Mouse (Mus musculus): Measurements from ENCODE around the gene Calhm3. TPM values are rescaled to one million over a fixed set of nuclear protein-coding genes. Genes with fewer than 3 reads are reported as not detected.
A peak's percentile ranks its signal among the peaks of the same experiment; 100 is the strongest.

The Calhm3 gene
- polyA plus RNA-seq, 1 experiment from 2014 or later, result not detected

DNA sequence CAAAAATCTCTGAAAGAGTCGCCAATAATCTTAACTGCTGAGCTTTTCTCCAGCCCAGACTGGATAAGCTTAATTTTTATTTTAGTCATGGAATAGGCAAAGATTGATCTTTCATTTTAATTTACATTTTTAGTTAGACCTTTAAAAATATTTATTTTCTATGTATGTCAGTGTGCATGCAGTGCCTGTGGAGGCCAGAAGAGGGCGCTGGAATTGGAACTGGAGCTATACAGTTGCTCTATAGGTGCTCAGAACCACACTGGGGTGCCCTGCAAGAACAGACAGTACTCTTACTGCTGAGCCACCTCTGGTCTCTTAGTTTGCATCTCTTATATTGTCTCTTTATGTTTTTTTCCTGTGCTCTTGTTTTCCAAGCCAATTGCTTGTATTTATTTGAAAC, 34.8 kb downstream of the Calhm3 start:
- ATAC-seq (ENCODE audit: low FRiP score, low TSS enrichment) (no peak), DNase-seq (peak; percentile 70)
- Histone ChIP-seq H3K9ac (replicated peaks; ENCODE audit: low read length) (no peak overlapping the region), H3K27ac (replicated peaks; ENCODE audit: low read depth, low read length) (no peak overlapping the region), H3K9me3 (ENCODE audit: control insufficient read depth, low read length) (no peaks in the 10 kb centered on the region), H3K4me1 (ENCODE audit: control insufficient read depth, insufficient read depth, low read length) (no peaks in the 10 kb centered on the region), H3K4me2 (ENCODE audit: low read length) (no peak overlapping the region), H3K4me3 (replicated peaks; ENCODE audit: low read depth, low read length) (no peak overlapping the region), H3K27me3 (ENCODE audit: control insufficient read depth, insufficient read depth, low read length) (no peaks in the 10 kb centered on the region), H3K36me3 (ENCODE audit: control insufficient read depth, insufficient read depth, low read length) (peaks cover 77% of the 10 kb centered on the region)
- WGBS, result 22% methylated on average over 2 of the region's 2 CpGs

DNA sequence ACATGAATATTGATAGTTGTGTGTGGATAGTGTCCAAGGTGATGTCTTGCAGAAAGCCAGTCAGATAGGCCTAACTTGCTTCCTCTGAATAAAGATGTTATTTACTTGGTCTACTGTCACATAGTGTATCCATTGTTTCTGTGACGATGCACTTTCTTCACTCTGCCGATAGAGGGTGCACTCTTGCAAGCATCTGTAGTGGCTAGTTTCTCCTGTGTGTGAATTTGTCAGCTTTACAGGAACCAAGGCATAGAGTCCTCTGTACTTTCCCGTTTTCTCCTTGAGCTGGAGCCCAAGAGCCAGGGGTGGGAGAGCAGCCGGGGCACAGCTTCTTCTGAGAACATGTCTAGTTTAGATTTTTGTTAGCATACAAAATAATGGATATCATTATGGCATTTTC, 36.5 kb downstream of the Calhm3 start:
- Histone ChIP-seq H3K4me1 (ENCODE audit: control insufficient read depth, insufficient read depth, low read length) (no peaks in the 10 kb centered on the region), H3K36me3 (ENCODE audit: control insufficient read depth, insufficient read depth, low read length) (peaks cover 77% of the 10 kb centered on the region), H3K9ac (replicated peaks; ENCODE audit: low read length) (no peak overlapping the region), H3K4me3 (replicated peaks; ENCODE audit: low read depth, low read length) (no peak overlapping the region), H3K9me3 (ENCODE audit: control insufficient read depth, low read length) (no peaks in the 10 kb centered on the region), H3K4me2 (ENCODE audit: low read length) (no peak overlapping the region), H3K27me3 (ENCODE audit: control insufficient read depth, insufficient read depth, low read length) (no peaks in the 10 kb centered on the region), H3K27ac (replicated peaks; ENCODE audit: low read depth, low read length) (no peak overlapping the region)
- ATAC-seq (ENCODE audit: low FRiP score, low TSS enrichment) (no peak), DNase-seq (peak; percentile 75)
- 49% methylated on average over 4 of the region's 4 CpGs for WGBS

DNA sequence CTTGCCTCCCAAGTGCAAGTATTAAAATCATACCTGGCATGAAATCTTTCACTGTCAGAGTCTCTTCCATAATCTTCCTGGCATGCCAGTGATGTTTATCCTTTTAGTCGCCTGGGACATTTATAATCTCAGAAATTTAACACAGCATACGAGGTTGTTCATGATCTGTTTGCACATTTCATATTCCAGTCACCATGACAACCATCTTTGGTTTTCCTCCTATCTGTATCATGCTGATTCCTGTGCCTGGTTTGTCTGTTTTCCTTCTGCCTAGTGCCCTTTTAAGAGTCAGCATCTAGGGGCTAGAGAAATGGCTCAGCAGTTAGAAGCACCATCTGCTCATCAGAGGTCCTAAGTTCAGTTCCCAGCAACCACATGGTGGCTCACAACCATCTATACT, 38.9 kb downstream of the Calhm3 start:
- no peak overlapping the region for H3K9ac ChIP-seq (replicated peaks; ENCODE audit: low read length)

DNA sequence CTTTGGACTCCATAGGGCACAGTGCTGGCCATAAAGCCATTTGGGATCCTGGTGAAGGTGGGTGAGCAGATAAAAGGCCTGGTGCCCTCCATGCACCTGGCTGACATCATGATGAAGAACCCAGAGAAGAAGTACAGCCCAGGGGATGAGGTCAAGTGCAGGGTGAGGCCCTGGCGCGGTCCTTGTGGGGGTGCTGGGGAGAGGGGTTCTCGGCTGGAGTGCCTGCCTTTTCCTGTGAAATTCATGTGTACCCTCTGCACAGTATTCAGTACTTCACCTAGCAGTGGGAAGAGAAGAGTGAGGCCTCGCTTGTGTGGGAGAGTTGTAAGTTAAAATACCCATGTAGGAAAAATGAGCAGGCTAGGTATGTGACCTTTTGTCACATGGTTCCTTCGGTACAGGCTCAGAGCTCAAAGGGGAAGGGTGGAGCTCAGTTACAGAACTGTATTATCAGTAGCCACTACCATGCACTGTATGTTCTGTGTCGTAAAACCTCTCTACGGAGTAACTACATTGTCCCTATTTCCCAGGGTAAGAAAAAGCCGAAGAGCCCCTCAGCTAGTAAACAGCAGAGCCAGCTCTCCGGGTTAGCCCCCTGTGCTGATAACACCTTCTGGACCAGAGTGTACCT, 52.8 kb downstream of the Calhm3 start:
- 98% methylated on average over 9 of the region's 9 CpGs for WGBS
- H3K36me3 ChIP-seq (ENCODE audit: control insufficient read depth, insufficient read depth, low read length), result peaks cover 100% of the 10 kb centered on the region
- no peak overlapping the region for H3K9ac ChIP-seq (replicated peaks; ENCODE audit: low read length)
- H3K27me3 ChIP-seq (ENCODE audit: control insufficient read depth, insufficient read depth, low read length), result no peaks in the 10 kb centered on the region
- no peak for ATAC-seq (ENCODE audit: low FRiP score, low TSS enrichment)
- no peaks in the 10 kb centered on the region for H3K9me3 ChIP-seq (ENCODE audit: control insufficient read depth, low read length)
- no peak overlapping the region for H3K4me2 ChIP-seq (ENCODE audit: low read length)
- no peak for DNase-seq
- no peak overlapping the region for H3K27ac ChIP-seq (replicated peaks; ENCODE audit: low read depth, low read length)
- H3K4me1 ChIP-seq (ENCODE audit: control insufficient read depth, insufficient read depth, low read length), result no peaks in the 10 kb centered on the region
- H3K4me3 ChIP-seq (replicated peaks; ENCODE audit: low read depth, low read length), result no peak overlapping the region

More for the DNA sequence above, 38.9 kb downstream of the Calhm3 start:
- H3K4me3 ChIP-seq (replicated peaks; ENCODE audit: low read depth, low read length), result no peak overlapping the region
- ATAC-seq (ENCODE audit: low FRiP score, low TSS enrichment) (no peak), DNase-seq (no peak)
- H3K9me3 ChIP-seq (ENCODE audit: control insufficient read depth, low read length), result no peaks in the 10 kb centered on the region
- peaks cover 79% of the 10 kb centered on the region for H3K36me3 ChIP-seq (ENCODE audit: control insufficient read depth, insufficient read depth, low read length)
- H3K4me2 ChIP-seq (ENCODE audit: low read length), result no peak overlapping the region
- H3K27ac ChIP-seq (replicated peaks; ENCODE audit: low read depth, low read length), result no peak overlapping the region
- H3K27me3 ChIP-seq (ENCODE audit: control insufficient read depth, insufficient read depth, low read length), result no peaks in the 10 kb centered on the region
- H3K4me1 ChIP-seq (ENCODE audit: control insufficient read depth, insufficient read depth, low read length), result no peaks in the 10 kb centered on the region
- WGBS, result 82% methylated on average over 2 of the region's 2 CpGs

Other genes with a start within 250 kb of the Calhm3 start
- 605 and 611 TPM in 2 replicates for gene Ina, start 143.1 kb downstream of the Calhm3 start, polyA plus RNA-seq (2014; fragmentation: Nextera tagmentation; extraction: Ambion mirVana)
- 89.9 and 91.1 TPM in 2 replicates for gene Nt5c2, start 142.6 kb downstream of the Calhm3 start, polyA plus RNA-seq (2014; fragmentation: Nextera tagmentation; extraction: Ambion mirVana)
- 32.2 and 33.6 TPM in 2 replicates for gene Pcgf6, start 106.9 kb downstream of the Calhm3 start, polyA plus RNA-seq (2014; fragmentation: Nextera tagmentation; extraction: Ambion mirVana)
- 8.8 and 10.5 TPM in 2 replicates for gene Taf5, start 90.0 kb downstream of the Calhm3 start, polyA plus RNA-seq (2014; fragmentation: Nextera tagmentation; extraction: Ambion mirVana)
- gene Usmg5, start 67.1 kb downstream of the Calhm3 start, polyA plus RNA-seq (2014; fragmentation: Nextera tagmentation; extraction: Ambion mirVana), result 1,314 and 1,712 TPM in 2 replicates
- 7.2 and 7.3 TPM in 2 replicates for gene Pdcd11, start 67.0 kb downstream of the Calhm3 start, polyA plus RNA-seq (2014; fragmentation: Nextera tagmentation; extraction: Ambion mirVana)
- 0.45 and 0.49 TPM in 2 replicates for gene Calhm2, start 19.5 kb downstream of the Calhm3 start, polyA plus RNA-seq (2014; fragmentation: Nextera tagmentation; extraction: Ambion mirVana)
- not detected in 2 replicates for gene Calhm1, start 13.5 kb downstream of the Calhm3 start, polyA plus RNA-seq (2014; fragmentation: Nextera tagmentation; extraction: Ambion mirVana)
- gene Neurl1a, start 21.1 kb upstream of the Calhm3 start, polyA plus RNA-seq (2014; fragmentation: Nextera tagmentation; extraction: Ambion mirVana), result 9.6 and 11.4 TPM in 2 replicates